Mouse (Mus musculus) erythroid progenitor cell, adult 5-6 weeks (primary cell): Measurements from ENCODE around the gene Tmem97. TPM values are rescaled to one million over a fixed set of nuclear protein-coding genes. Genes with fewer than 3 reads are reported as not detected.

Source experiments
- total RNA-seq, 2 experiments: library from RNA; stranded (forward) in 1 of 2; stranded (reverse) in 1 of 2; fragments of 150-400 nt in 1 of 2; fragments of 186-747, 209-891 nt in 1 of 2; gene quantifications; 2 replicates each; pipeline versions ENCODE4 v1.2.3 to v1.2.4; 2015 to 2017; ENCODE audit warnings: low replicate concordance in 2 of 2

Tmem97 gene
- total RNA-seq, 2 experiments from 2014 or later = 6.0 to 22.2 TPM

Other genes starting within 250 kb of the Tmem97 start
- gene Spag5, start 249.2 kb downstream of the Tmem97 start, total RNA-seq (2015; ENCODE audit: low replicate concordance) = 234 and 259 TPM in 2 replicates
- gene Spag5, start 249.2 kb downstream of the Tmem97 start, total RNA-seq (2017; ENCODE audit: low replicate concordance) = 464 and 490 TPM in 2 replicates
- 1.3 and 16.2 TPM in 2 replicates for gene Aldoc, start 227.8 kb downstream of the Tmem97 start, total RNA-seq (2015; ENCODE audit: low replicate concordance)
- gene Aldoc, start 227.8 kb downstream of the Tmem97 start, total RNA-seq (2017; ENCODE audit: low replicate concordance) = 2.4 and 3.0 TPM in 2 replicates
- 7.2 and 14.3 TPM in 2 replicates for gene Pigs, start 222.4 kb downstream of the Tmem97 start, total RNA-seq (2015; ENCODE audit: low replicate concordance)
- 3.6 and 3.9 TPM in 2 replicates for gene Pigs, start 222.4 kb downstream of the Tmem97 start, total RNA-seq (2017; ENCODE audit: low replicate concordance)
- 17.2 and 20.9 TPM in 2 replicates for gene Unc119, start 207.3 kb downstream of the Tmem97 start, total RNA-seq (2015; ENCODE audit: low replicate concordance)
- gene Unc119, start 207.3 kb downstream of the Tmem97 start, total RNA-seq (2017; ENCODE audit: low replicate concordance) = 7.9 and 8.3 TPM in 2 replicates
- not detected in 2 replicates for gene Foxn1, start 164.2 kb downstream of the Tmem97 start, total RNA-seq (2015; ENCODE audit: low replicate concordance)
- gene Foxn1, start 164.2 kb downstream of the Tmem97 start, total RNA-seq (2017; ENCODE audit: low replicate concordance) = not detected in 2 replicates
- gene Slc13a2, start 128.6 kb downstream of the Tmem97 start, total RNA-seq (2015; ENCODE audit: low replicate concordance) = not detected in 2 replicates
- 0.68 TPM in 1 of 2 replicates, not detected in the other for gene Slc13a2, start 128.6 kb downstream of the Tmem97 start, total RNA-seq (2017; ENCODE audit: low replicate concordance)
- gene Slc46a1, start 85.1 kb downstream of the Tmem97 start, total RNA-seq (2015; ENCODE audit: low replicate concordance) = not detected in 2 replicates
- gene Slc46a1, start 85.1 kb downstream of the Tmem97 start, total RNA-seq (2017; ENCODE audit: low replicate concordance) = 0.13 TPM in 1 of 2 replicates, not detected in the other
- gene Sarm1, start 53.0 kb downstream of the Tmem97 start, total RNA-seq (2015; ENCODE audit: low replicate concordance) = not detected in 2 replicates
- not detected in 2 replicates for gene Sarm1, start 53.0 kb downstream of the Tmem97 start, total RNA-seq (2017; ENCODE audit: low replicate concordance)
- gene Vtn, start 51.7 kb downstream of the Tmem97 start, total RNA-seq (2015; ENCODE audit: low replicate concordance) = not detected in 2 replicates
- not detected in 2 replicates for gene Vtn, start 51.7 kb downstream of the Tmem97 start, total RNA-seq (2017; ENCODE audit: low replicate concordance)
- gene Sebox, start 47.3 kb downstream of the Tmem97 start, total RNA-seq (2015; ENCODE audit: low replicate concordance) = not detected in 2 replicates
- not detected in 2 replicates for gene Sebox, start 47.3 kb downstream of the Tmem97 start, total RNA-seq (2017; ENCODE audit: low replicate concordance)
- gene Tmem199, start 38.6 kb downstream of the Tmem97 start, total RNA-seq (2015; ENCODE audit: low replicate concordance) = 2.5 TPM in 1 of 2 replicates, not detected in the other
- 7.7 and 10.1 TPM in 2 replicates for gene Tmem199, start 38.6 kb downstream of the Tmem97 start, total RNA-seq (2017; ENCODE audit: low replicate concordance)
- gene Poldip2, start 38.6 kb downstream of the Tmem97 start, total RNA-seq (2015; ENCODE audit: low replicate concordance) = 8.6 and 9.6 TPM in 2 replicates
- 4.0 and 8.1 TPM in 2 replicates for gene Poldip2, start 38.6 kb downstream of the Tmem97 start, total RNA-seq (2017; ENCODE audit: low replicate concordance)
- 2.1 and 2.2 TPM in 2 replicates for gene Tnfaip1, start 14.4 kb downstream of the Tmem97 start, total RNA-seq (2015; ENCODE audit: low replicate concordance)
- gene Tnfaip1, start 14.4 kb downstream of the Tmem97 start, total RNA-seq (2017; ENCODE audit: low replicate concordance) = 0.61 TPM in 1 of 2 replicates, not detected in the other
- gene Ift20, start 14.4 kb downstream of the Tmem97 start, total RNA-seq (2015; ENCODE audit: low replicate concordance) = 63.1 and 72.5 TPM in 2 replicates
- 20.1 and 72.1 TPM in 2 replicates for gene Ift20, start 14.4 kb downstream of the Tmem97 start, total RNA-seq (2017; ENCODE audit: low replicate concordance)
- gene Nlk, start 146.6 kb upstream of the Tmem97 start, total RNA-seq (2015; ENCODE audit: low replicate concordance) = 3.2 and 16.8 TPM in 2 replicates
- 4.1 and 5.1 TPM in 2 replicates for gene Nlk, start 146.6 kb upstream of the Tmem97 start, total RNA-seq (2017; ENCODE audit: low replicate concordance)
- gene Ccnq, start 201.0 kb upstream of the Tmem97 start, total RNA-seq (2015; ENCODE audit: low replicate concordance) = 5.4 TPM in 1 of 2 replicates, not detected in the other
- 0.38 and 4.6 TPM in 2 replicates for gene Ccnq, start 201.0 kb upstream of the Tmem97 start, total RNA-seq (2017; ENCODE audit: low replicate concordance)